Mouse (Mus musculus) G1E (cell line): Measurements from ENCODE around the gene Lrp5.

Experiments
- CTCF ChIP-seq: IDR thresholded peaks from 2 replicates; pipeline ENCODE4 v1.5.1; 2012; ENCODE audit warnings: low read depth, low read length, inconsistent platforms, mixed read lengths
- GATA1 ChIP-seq: IDR thresholded peaks from 2 replicates; pipeline ENCODE4 v1.6.1; 2012; ENCODE audit warnings: borderline replicate concordance, low read length, inconsistent platforms, mixed read lengths

DNA sequence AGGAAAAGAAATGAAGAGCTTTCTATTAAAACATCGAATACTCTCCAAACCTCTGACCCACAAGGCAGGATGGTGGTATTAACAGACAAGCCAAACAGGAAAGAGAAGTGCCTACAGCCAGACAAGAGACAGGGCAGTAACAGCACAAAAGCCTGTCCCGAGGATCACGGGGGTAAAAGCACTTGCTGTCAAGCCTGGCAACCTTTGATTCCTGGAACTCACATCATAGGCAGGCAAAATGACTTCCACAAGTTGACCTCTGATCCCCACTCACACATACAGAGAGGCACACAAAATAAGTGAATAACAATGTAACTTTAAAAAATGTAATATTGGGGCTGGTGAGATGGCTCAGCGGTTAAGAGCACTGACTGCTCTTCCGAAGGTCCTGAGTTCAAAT lies 146.9 kb downstream of the Lrp5 start:
- TF ChIP-seq CTCF, result no peak
- no peak for TF ChIP-seq GATA1
